Mouse (Mus musculus) lung, postnatal 25 days (tissue): Measurements from ENCODE around the gene Ddx54.
A peak's percentile ranks its signal among the peaks of the same experiment; 100 is the strongest.

Experiments used
- DNase-seq: peaks from one replicate; pipeline ENCODE4 v3.0.0; 2022; ENCODE audit warnings: low spot score

The Ddx54 gene

DNA sequence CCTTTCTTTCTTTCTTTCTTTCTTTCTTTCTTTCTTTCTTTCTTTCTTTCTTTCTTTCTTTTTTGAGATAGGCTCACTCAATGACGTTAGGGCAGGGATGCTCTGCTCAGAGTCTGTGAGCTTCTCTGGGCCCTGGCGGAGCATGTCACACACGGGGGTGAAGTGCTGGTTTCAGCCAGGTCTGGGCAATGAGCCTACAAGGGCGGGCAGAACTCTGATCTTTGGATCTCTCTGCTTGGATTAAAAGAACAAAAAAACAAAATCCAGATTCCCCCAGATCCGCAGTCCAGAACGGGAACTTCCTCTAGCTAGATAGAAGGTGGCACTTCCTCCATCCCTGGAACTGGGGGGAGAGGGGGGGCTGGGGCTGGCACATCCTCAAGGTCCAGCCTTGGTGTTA lies 33.3 kb downstream of the Ddx54 start:
- DNase-seq = no peak

DNA sequence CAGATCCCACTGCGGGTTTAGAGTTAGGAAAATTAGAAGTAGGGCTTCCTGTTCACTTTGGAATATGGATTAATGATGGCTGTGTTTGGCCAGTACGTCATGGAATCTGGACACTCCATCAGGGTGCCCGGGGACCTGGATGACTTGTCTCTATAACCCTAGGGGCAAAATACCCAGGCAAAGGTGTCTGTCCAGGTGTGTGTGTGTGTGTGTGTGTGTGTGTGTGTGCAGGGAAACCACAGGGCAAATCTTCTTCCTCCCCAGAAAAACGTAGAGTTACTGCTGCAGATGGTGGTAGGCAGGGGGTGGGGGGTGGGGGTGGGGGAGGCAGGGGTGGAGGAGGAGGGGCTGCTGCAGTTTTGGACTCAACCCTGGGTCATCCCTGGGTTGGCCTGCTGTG lies 34.8 kb downstream of the Ddx54 start:
- DNase-seq = no peak

GRCm38 (mm10) chr5:120647814-120648491 lies 35.4 kb downstream of the Ddx54 start:
- DNase-seq = no peak

DNA sequence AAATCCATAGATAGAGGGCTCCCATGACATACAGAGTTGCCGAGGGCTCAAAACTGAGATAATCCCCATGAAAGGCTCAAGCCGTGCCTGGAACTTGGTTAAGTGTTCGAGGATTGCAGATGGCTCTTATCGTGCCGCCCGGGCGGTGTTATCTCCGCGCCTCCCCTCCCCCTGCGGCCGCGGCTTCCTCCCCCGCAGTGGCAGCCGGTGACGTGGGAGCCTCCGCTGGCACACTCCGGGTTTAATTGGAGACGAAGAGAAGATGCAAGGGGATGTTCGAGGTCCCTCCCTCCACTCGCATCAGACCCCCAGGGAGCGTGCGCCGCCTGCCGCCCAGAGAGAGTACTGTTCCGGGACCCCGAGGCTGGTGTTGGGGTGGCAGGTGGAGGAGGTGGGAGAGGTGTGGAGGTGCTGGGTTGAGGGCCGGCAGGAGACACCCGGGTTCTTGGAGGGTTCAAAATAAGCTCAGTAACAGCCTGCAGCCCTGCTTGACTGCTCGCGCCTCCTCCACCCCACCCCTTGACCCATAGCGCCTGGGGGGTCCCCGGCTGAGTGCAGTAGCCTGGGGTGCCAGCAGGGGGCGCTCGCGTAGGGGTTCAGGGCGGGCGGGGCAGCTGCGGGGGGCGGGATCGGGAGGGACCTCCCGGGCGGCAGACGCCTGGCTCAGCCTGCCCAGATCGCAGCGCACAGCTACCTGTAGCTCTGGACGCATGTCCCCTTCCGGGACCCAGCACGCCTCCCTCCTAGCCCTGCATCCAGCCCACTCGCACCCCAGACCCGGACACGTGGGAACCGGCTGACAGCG lies 36.2 kb downstream of the Ddx54 start, which contains the start of gene Rasal1:
TSS of gene Rasal1 (plus strand) at position 244 of the 805 bp plus-strand sequence.
- DNase-seq = peak; percentile 42

DNA sequence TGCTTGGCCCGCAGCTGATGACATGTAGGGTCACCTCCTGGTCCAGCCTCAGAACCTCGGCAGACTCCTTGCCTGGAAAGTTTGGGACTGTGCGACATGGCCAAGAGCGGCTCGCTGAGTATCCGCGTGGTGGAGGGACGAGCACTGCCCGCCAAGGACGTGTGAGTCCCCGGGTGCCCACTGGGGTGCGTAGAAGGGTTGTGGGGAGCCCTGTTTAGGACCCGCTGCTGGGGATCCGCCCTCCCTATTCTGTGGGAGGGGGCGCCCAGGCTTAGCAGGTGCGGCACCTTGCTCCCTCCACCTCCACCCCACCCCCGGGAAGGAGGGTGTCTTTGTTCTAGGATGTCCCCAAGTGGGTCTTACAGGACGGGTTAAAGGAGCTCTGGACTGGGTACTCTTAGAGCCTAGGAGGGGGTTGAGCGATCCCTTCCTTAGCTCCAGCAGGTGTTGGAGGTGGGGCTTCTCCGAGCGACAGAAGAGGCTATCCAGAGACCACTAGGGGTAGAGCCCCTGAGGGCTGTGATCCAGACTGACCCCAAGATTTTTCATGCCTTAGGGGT lies 36.9 kb downstream of the Ddx54 start:
- no peak for DNase-seq

DNA sequence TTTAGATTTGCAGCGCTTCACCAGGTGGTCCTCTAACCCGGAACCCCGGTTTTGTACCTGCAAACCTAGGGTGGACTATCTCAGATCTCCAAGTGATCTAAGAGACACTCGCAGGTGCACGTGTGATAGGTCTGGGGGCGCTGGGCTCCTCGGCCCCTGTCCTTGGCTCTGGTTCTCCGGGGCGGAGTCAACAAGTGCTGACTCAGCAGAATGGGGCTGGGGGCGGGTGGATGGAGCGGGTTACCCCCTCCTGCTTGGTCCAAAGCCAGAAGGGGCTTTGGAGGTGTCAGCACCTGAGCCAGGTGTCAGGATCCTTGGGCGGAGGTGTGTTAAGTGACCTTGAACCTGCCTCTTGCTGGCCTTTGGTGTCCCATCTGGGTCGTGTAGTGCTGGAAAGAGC lies 37.4 kb downstream of the Ddx54 start:
- no peak for DNase-seq

DNA sequence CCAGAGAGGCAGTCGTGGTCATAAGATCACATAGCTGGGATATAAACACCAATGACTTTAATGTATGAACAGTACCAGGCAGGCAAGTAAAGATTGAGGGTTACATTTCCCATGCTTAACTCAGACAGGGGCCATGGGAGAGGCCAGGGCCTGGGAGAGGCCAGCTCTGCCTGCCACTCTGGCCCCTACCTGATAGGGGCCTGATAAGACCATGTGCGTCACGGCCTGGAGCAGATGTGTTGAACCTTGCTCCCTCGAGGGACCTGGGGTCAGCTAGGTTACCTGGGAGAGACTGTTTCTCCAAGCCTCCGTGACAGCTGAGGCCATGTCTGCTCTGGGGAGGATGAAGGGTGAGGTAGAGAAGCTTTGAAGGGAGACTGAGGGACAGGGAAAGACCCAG lies 38.7 kb downstream of the Ddx54 start:
- no peak for DNase-seq

- DNase-seq = no peak
Measured at GRCm38 (mm10) chr5:120652915-120653701, 40.6 kb downstream of the Ddx54 start.

GRCm38 (mm10) chr5:120653873-120654272 lies 41.3 kb downstream of the Ddx54 start:
- DNase-seq = no peak

- no peak for DNase-seq
Measured at GRCm38 (mm10) chr5:120656281-120656751, 43.8 kb downstream of the Ddx54 start.

DNA sequence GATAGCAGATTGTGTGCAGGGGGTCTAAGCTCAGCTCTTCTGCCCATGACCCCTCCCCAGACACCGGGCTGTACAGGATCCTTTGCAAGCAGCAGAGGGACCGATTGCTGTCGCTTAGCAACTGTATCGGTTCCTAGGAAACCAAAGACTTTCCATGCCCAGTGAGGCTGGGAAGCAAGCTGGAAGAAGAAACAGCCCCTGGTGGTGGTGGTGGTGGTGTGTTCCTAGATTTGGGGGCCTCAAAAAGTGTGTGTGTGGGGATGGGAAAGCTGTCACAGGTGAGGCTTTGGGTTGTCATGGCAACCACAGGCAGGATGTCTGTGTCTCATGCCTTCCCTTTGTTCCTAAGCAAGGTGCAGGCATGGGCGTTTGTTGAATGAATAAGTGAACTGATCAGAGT lies 48.3 kb downstream of the Ddx54 start:
- no peak for DNase-seq

GRCm38 (mm10) chr5:120664888-120665287 lies 52.3 kb downstream of the Ddx54 start:
- DNase-seq = no peak

- no peak for DNase-seq
Measured at GRCm38 (mm10) chr5:120668761-120669160, 56.2 kb downstream of the Ddx54 start.

GRCm38 (mm10) chr5:120670132-120670531 lies 57.6 kb downstream of the Ddx54 start:
- no peak for DNase-seq

- DNase-seq = no peak
Measured at GRCm38 (mm10) chr5:120671865-120672264, 59.3 kb downstream of the Ddx54 start.

- DNase-seq = peak; percentile 41
Measured at GRCm38 (mm10) chr5:120673626-120674025, 61.1 kb downstream of the Ddx54 start.

DNA sequence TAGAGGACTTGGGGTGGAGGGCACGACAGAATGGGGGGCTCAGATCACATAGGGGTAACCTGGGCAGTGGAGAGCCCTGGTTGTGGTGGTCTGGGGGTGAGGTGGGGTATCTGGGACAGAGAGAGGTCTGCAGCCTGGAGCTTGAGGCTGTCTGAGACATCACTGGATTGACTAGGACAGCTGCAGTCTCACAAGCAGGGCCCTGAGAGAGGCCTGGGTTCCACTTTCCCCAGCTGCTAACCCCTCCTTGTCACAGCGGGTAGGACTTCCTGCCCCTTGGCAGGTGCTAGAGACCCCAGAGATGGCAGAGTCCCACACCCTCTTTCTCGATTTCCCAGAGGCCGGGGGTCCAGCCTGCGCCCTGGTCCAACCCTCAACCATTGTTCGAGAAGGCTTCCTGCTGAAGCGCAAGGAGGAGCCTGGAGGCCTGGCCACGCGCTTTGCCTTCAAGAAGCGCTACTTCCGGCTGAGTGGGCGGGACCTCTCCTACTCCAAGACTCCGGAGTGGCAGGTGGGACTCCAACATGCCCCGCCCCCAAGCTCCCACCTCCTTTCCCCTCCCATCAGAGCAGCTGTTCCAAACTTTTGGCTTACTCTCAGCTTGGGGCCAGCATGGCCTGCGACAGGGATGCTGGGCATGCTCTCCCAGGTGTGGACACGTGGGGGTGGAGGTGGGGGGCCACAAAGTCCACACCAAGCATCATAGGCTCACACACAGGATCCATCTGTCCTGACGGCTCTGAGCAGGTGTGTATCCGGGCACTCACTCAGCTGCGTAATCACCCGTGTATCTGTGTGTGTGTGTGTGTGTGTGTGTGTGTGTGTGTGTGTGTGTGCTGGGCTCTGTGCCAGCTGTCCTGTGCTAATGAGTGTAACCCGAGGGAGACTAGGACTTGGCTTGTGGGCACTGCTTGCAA lies 61.9 kb downstream of the Ddx54 start:
- no peak for DNase-seq

DNA sequence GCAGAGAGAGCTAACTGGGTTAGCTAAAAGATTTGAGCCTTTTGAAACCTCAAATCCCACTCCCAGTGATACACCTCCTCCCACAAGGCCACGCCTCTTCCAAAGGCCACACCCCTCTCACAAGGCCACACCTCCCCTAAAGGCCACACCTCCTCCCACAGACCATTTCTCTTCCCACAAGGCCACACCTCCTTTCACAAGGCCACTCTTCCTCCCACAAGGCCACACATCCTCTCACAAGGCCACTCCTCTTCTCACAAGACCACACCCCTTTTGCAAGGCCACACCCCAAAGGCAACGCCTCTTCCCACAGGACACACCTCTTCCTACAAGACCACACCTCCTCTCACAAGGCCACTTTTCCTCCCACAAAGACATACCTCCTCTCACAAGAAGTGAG lies 65.0 kb downstream of the Ddx54 start:
- no peak for DNase-seq
